Mouse (Mus musculus) hematopoietic stem cell, adult 5-6 weeks (primary cell): Measurements from ENCODE around the gene Cxcr3. TPM values are rescaled to one million over a fixed set of nuclear protein-coding genes. Genes with fewer than 3 reads are reported as not detected.

Experiments
- ATAC-seq, 2 experiments: fragments of 125-278 bp in 1 of 2; replicated peaks in 1 of 2; 2 replicates each; pipeline ENCODE4 v1.8.0; 2016 to 2017; ENCODE audit warnings: inconsistent platforms in 2 of 2, mild to moderate bottlenecking in 2 of 2, moderate number of reproducible peaks in 2 of 2, low read depth in 1 of 2, moderate TSS enrichment in 1 of 2; ENCODE audit not compliant: low FRiP score in 2 of 2, poor library complexity in 2 of 2, severe bottlenecking in 2 of 2, insufficient read depth in 1 of 2, low TSS enrichment in 1 of 2
- total RNA-seq: library from RNA; stranded (forward); fragments of 172-1452, 232-1000 nt; gene quantifications from 2 replicates; pipeline ENCODE4 v1.2.3, GENCODE M21; 2017

Gene Cxcr3
- 2.4 and 3.0 TPM in 2 replicates for total RNA-seq

- peak; percentile 76 for ATAC-seq
Observed at GRCm38 (mm10) chrX:101733828-101734319, at the start of gene Cxcr3. Cxcr3 (minus strand) TSS chrX:101734269.

DNA sequence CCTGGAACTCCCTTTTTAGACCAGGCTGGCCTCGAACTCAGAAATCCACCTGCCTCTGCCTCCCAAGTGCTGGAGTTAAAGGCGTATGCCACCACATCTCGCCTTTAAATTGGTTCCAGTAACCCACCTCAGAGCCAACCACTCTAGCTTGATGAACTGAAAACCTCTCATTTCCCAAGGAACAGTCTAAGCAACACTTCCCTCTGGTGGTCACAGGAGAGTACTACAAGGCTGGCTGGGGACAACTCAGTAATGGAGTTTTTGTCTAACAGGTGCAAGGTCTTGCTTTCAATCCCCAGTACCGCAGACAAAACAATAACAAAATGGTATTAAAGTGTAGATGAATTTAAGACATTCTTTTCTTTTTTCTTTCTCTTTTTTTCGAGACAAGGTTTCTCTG, 38.0 kb upstream of the Cxcr3 start:
- peak; percentile 55 to 64; a peak in 2 of 4 replicates for ATAC-seq

DNA sequence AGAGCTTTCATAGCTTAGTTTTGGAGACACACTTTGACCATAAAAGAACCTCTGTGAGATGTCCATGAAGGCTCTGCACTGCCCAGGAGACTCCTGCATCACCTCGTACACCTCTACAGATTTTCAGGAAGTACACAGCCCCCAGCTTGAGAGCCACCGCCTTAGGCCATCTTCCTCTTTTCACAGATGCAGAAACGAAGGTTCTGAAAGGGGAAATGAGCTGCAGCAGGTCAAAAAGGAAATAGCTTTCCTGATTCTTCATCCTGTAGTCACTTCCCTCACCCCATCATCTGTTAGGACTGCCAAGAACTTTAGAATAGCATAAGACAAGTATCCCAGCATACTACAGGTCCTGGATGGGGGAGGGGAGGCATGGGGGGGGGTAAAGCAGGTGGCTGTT, 36.2 kb upstream of the Cxcr3 start:
- ATAC-seq, result peak; percentile 77 to 90

DNA sequence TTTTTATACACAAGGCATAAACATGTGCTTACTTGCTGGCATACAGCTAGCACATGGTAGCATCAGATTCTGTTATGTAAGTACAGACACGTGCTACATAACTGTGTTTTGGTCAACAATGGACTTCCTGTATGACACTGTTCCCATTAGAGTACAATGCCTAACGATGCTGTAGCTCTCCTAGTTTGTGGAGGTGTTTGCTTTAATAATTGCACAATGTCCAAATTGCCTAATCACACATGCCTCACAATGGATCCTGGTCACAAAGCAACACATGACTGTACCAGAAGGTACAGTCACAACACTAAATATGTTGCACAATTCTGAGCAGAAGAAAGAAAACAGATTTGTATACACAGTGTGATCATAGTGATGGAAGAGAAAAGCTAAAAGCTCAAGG, 35.4 kb upstream of the Cxcr3 start:
- ATAC-seq, result peak in 1 of 2 experiments; percentile 23; a peak in 1 of 4 replicates

DNA sequence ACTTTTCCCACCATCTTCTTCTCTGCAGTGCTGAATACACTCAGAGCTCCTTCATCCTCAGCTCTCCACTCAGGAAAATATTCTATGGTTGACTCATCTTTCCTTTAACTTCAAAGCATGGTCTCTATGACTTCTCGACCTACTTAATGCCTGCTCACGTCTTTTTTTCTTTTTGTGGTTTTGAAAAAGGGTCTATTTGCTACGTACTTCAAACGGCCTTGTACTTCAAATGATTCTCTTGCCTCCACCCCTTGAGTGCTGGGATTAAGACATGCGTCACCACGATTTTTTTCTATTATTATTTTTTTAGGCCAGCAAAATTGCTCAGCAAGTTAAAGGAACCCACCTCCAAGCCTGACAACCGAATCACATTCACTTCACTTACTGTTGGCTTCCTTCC, 33.2 kb upstream of the Cxcr3 start:
- no peak for ATAC-seq

DNA sequence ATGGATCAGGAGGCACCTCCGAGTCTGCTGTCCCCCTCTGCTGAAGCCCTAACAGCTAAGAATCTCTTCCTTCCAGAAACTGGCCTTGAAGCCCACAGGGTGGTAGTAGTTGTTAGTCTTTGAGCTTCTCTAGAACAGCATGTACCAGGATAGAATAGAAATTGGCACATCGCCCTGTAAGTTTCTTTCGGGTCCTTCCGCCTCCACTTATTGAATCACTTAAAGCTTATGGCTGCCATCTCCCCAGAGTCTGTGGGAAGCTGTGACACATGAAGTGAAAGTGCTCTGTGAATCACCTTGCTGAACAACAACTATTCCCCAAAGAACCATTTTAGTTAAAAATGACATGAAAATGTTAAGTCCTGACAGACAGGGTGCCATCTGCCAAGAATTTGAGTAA, 31.0 kb upstream of the Cxcr3 start:
- ATAC-seq, result no peak

GRCm38 (mm10) chrX:101764621-101765020, 30.6 kb upstream of the Cxcr3 start:
- ATAC-seq, result no peak

DNA sequence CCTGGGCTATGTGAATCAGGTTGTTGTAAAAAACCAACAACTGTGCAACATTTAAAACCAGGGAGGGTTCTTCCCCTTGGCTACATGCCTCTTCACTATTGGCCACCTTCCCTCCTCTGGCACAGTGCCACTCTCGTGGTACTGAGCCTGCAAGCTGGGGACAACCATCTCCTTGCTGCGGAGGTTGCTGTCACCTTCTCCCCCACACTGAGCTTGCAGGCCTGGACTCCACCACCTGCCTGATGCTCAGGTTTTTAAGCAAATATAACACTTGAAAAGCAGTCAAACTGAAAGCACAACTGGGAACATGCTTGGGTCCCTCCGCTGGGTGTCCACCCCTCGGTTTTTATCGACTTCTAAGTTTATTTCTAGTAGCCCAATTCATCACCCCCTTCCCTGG, 20.4 kb upstream of the Cxcr3 start:
- peak in 1 of 2 experiments; percentile 45; a peak in 1 of 4 replicates for ATAC-seq

DNA sequence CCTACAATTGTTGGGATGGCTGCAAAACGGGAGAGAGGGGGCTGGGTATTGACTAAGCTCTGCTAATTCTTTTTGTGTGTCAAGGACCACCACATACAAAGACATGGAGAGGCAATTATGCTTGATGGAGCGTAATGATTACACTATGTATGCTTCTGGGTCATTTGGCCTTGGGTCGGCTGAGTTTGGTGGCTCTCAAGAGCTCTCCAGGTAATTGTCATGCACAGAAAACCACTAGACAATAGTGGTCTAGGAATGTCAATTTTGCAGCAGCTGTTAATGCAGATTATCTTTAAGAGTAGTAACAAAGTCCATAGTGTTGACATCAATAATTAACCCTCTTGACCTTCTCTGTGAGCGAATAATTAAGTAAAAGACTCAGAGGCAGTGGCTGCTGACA, 16.1 kb upstream of the Cxcr3 start:
- no peak for ATAC-seq

DNA sequence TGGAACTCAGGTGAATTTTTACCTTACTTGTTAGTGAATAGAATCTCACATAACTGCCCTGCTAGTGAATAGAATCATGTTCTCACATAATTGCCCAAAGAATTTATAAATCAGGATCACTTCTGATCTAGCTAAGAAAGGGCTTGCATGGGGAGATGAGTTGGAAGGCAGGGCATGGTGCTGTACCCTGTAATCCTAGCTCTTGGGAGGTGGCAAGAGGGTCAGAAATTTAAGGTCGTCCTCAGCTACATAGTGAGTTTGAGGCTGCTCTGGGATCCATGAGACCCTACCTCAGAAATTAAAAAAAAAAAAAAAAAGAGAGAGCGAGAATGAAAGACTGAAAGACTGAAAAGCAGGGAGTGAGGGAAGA, 7.0 kb upstream of the Cxcr3 start:
- ATAC-seq, result no peak

DNA sequence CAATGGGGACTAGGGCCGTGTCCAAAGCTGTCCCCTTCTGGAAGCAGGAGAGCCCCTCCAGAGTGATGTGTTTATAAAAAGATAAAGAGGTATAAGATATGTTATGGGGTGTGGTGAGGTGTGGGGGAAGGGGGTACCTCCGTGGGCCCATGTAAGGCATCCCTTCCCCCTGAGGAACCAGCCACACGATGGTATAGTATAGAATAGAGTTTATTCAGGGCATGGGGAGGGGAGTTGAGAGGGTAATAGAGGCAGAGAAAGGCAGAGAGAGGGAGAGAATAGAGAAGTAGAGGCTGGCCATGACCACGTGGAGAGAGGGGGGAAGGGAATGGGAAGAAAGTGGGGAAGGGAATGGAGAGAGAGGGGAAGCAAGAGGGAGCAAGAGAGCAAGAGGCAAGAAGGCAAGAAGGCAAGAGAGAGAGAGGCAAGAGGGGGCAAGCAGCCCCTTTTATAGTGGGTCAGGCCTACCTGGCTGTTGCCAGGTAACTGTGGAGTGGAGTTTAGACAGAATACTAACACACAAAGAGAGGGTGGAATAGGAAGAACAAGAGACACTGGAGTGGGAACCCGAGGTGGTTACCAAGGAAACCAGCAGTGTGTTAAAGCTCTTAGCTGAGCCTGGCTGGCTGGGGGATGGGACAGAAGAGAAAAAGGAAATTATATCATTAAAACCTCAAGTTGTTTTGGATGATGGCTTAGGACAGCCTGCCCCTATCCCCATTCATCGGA, 6.4 kb upstream of the Cxcr3 start:
- no peak for ATAC-seq

- ATAC-seq, result no peak
Observed at GRCm38 (mm10) chrX:101737201-101737600, 3.1 kb upstream of the Cxcr3 start.

DNA sequence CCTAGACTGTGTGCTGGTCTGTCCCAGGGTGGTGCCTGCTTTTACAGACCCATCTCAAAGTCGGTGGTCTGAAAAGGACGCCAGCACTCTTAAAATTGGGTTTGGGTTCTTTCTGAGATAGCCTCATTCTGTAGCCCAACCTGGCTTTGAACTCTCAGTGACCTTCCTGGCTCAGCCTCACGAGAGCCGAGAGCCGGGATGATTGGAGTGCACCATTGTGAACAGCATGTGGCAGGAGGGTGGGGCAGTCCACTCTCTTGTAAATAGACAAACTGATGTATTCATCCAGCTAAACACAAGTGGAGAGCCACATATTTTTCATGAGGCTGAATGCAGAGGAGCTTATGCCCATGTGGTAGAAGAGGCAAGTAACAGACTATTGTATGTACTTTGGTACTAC, 912 bp upstream of the Cxcr3 start:
- no peak for ATAC-seq

- peak; percentile 34 to 72 for ATAC-seq
Observed at GRCm38 (mm10) chrX:101733288-101733687, 781 bp downstream of the Cxcr3 start.

GRCm38 (mm10) chrX:101732644-101733043, 1.4 kb downstream of the Cxcr3 start:
- ATAC-seq, result no peak

DNA sequence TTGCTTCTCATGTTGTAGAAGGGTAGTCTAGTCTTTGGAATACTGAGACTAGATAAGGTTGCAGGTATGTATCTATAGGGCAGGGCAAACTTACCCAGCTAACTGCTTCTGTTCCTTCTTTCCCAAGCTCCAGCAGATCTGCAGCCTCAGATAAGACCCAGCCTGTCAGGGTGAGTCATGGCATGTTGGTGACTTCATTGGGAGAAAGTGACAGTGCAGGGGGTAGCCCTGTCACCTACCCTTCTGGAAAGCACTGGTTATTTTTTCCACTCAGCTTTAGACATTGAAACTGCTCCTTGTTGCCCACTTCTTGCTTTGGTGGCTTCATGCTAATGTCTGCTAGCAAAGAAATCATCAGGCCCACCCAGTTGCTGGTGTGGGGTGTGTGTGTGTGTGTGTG, 4.1 kb downstream of the Cxcr3 start:
- ATAC-seq, result no peak

- ATAC-seq, result no peak
Observed at GRCm38 (mm10) chrX:101720401-101720800, 13.7 kb downstream of the Cxcr3 start.

- ATAC-seq, result no peak
Observed at GRCm38 (mm10) chrX:101705111-101705510, 29.0 kb downstream of the Cxcr3 start.

GRCm38 (mm10) chrX:101698232-101698631, 35.8 kb downstream of the Cxcr3 start:
- no peak for ATAC-seq
